Mouse (Mus musculus): ENCODE results near the gene Ifi208.

DNA sequence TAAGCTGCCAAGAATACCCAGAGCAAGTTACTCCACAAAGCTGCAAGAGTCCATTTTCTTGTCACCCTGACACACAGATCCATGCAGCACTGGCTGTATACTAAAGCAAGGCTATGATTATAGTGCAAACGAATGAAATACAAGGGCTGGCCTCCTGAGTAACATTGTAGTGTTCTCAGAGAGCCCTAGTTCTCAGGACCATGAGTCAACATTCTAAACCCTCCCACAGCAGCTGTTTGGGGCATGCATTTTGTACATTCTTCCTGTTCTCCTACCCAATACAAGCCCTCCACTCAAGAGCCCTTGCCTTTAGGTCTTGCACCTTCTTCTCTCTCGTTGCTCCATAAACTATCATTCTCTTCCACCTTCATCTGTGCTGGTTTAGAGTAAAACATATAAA is 28.1 kb upstream of the Ifi208 start:
- TF ChIP-seq CTCF (IDR thresholded peaks at IDR 0.05; ENCODE audit: low read depth, low read length) (no peak), POLR2A (IDR thresholded peaks at IDR 0.05; ENCODE audit: insufficient read depth, low read length) (no peak)

All from ES-Bruce4 (cell line).